Mouse (Mus musculus): ENCODE measurements around the gene Ecsit. TPM values are rescaled to one million over a fixed set of nuclear protein-coding genes. Genes with fewer than 3 reads are reported as not detected.
"Not testable (repeated sequence)": the region's sequence is repeated elsewhere in the genome, so short reads cannot be mapped to it uniquely, and the experiment has no call there.

Gene Ecsit
- polyA plus RNA-seq, 1 experiment from 2014 or later, result 10.0 TPM

- Histone ChIP-seq H3K27ac (no peak overlapping the region), H3K4me3 (ENCODE audit: inconsistent target) (peak overlapping the region; percentile 80; the same call in 1 of the 2 replicates)
- WGBS (ENCODE audit: missing documents), result 95% methylated on average over 4 of the region's 4 CpGs
These were observed 30.4 kb upstream of the Ecsit start for GRCm38 (mm10) chr9:22115635-22116034.

GRCm38 (mm10) chr9:22108194-22108593 lies 23.0 kb upstream of the Ecsit start:
- H3K79me2 ChIP-seq (ENCODE audit: inconsistent target), result no peaks in the 10 kb centered on the region
- WGBS (ENCODE audit: missing documents), result 97% methylated on average over 8 of the region's 9 CpGs
- no peak overlapping the region for H3K4me3 ChIP-seq (ENCODE audit: inconsistent target)
- no peak overlapping the region for H3K27ac ChIP-seq
- H3K36me3 ChIP-seq (ENCODE audit: inconsistent target), result peaks cover 20% of the 10 kb centered on the region

More at GRCm38 (mm10) chr9:22115635-22116034, 30.4 kb upstream of the Ecsit start:
- peaks cover 28% of the 10 kb centered on the region for H3K36me3 ChIP-seq (ENCODE audit: inconsistent target)
- peaks cover 31% of the 10 kb centered on the region for H3K79me2 ChIP-seq (ENCODE audit: inconsistent target)

- 14% methylated on average over 16 of the region's 18 CpGs for WGBS (ENCODE audit: missing documents)
- Histone ChIP-seq H3K4me3 (ENCODE audit: inconsistent target) (no peak overlapping the region), H3K79me2 (ENCODE audit: inconsistent target) (no peaks in the 10 kb centered on the region), H3K36me3 (ENCODE audit: inconsistent target) (no peaks in the 10 kb centered on the region), H3K27ac (no peak overlapping the region)
These were observed 14.7 kb upstream of the Ecsit start for GRCm38 (mm10) chr9:22099922-22100321.

- Histone ChIP-seq H3K36me3 (ENCODE audit: inconsistent target) (no peaks in the 10 kb centered on the region), H3K27ac (no peak within 1 kb of the TSS), H3K79me2 (ENCODE audit: inconsistent target) (no peaks in the 10 kb centered on the region), H3K4me3 (ENCODE audit: inconsistent target) (no peak within 1 kb of the TSS)
- 23% methylated on average over 14 of the region's 14 CpGs for WGBS (ENCODE audit: missing documents)
These were observed 13.9 kb upstream of the Ecsit start, which contains the start of gene Cnn1 for GRCm38 (mm10) chr9:22098993-22099696. TSS of gene Cnn1 (plus strand) at chr9:22099216.

GRCm38 (mm10) chr9:22095854-22096307 lies 10.6 kb upstream of the Ecsit start:
- no peak overlapping the region for H3K27ac ChIP-seq
- no peaks in the 10 kb centered on the region for H3K36me3 ChIP-seq (ENCODE audit: inconsistent target)
- 2% methylated on average over 24 of the region's 24 CpGs for WGBS (ENCODE audit: missing documents)
- H3K79me2 ChIP-seq (ENCODE audit: inconsistent target), result no peaks in the 10 kb centered on the region
- H3K4me3 ChIP-seq (ENCODE audit: inconsistent target), result no peak overlapping the region

GRCm38 (mm10) chr9:22092746-22093145 lies 7.5 kb upstream of the Ecsit start:
- Histone ChIP-seq H3K79me2 (ENCODE audit: inconsistent target) (no peaks in the 10 kb centered on the region), H3K36me3 (ENCODE audit: inconsistent target) (no peaks in the 10 kb centered on the region), H3K27ac (no peak overlapping the region), H3K4me3 (ENCODE audit: inconsistent target) (no peak overlapping the region)
- WGBS (ENCODE audit: missing documents), result 83% methylated on average over 6 of the region's 6 CpGs

GRCm38 (mm10) chr9:22089986-22090385 lies 4.7 kb upstream of the Ecsit start:
- H3K27ac ChIP-seq, result no peak overlapping the region
- no peak overlapping the region for H3K4me3 ChIP-seq (ENCODE audit: inconsistent target)
- no peaks in the 10 kb centered on the region for H3K79me2 ChIP-seq (ENCODE audit: inconsistent target)
- H3K36me3 ChIP-seq (ENCODE audit: inconsistent target), result no peaks in the 10 kb centered on the region
- WGBS (ENCODE audit: missing documents), result 90% methylated on average over 7 of the region's 7 CpGs

GRCm38 (mm10) chr9:22089281-22089680 lies 4.0 kb upstream of the Ecsit start:
- Histone ChIP-seq H3K27ac (no peak overlapping the region), H3K36me3 (ENCODE audit: inconsistent target) (no peaks in the 10 kb centered on the region), H3K79me2 (ENCODE audit: inconsistent target) (no peaks in the 10 kb centered on the region), H3K4me3 (ENCODE audit: inconsistent target) (no peak overlapping the region)
- 96% methylated on average over 7 of the region's 7 CpGs for WGBS (ENCODE audit: missing documents)

- WGBS (ENCODE audit: missing documents), result 85% methylated on average over 2 of the region's 2 CpGs
- no peak overlapping the region for H3K27ac ChIP-seq
- H3K79me2 ChIP-seq (ENCODE audit: inconsistent target), result no peaks in the 10 kb centered on the region
- no peak overlapping the region for H3K4me3 ChIP-seq (ENCODE audit: inconsistent target)
- H3K36me3 ChIP-seq (ENCODE audit: inconsistent target), result no peaks in the 10 kb centered on the region
These were observed 1.9 kb upstream of the Ecsit start for GRCm38 (mm10) chr9:22087034-22087618.

- H3K27ac ChIP-seq, result no peak overlapping the region; the same call in 1 of the 2 replicates
- no peaks in the 10 kb centered on the region for H3K79me2 ChIP-seq (ENCODE audit: inconsistent target)
- no peaks in the 10 kb centered on the region for H3K36me3 ChIP-seq (ENCODE audit: inconsistent target)
- H3K4me3 ChIP-seq (ENCODE audit: inconsistent target), result peak overlapping the region; percentile 86
- 92% methylated on average over 6 of the region's 6 CpGs for WGBS (ENCODE audit: missing documents)
These were observed 774 bp upstream of the Ecsit start for GRCm38 (mm10) chr9:22086012-22086411.

GRCm38 (mm10) chr9:22084667-22085021 lies 594 bp downstream of the Ecsit start:
- Histone ChIP-seq H3K4me3 (ENCODE audit: inconsistent target) (peak overlapping the region; percentile 86), H3K27ac (peak overlapping the region; percentile 33), H3K36me3 (ENCODE audit: inconsistent target) (no peaks in the 10 kb centered on the region), H3K79me2 (ENCODE audit: inconsistent target) (no peaks in the 10 kb centered on the region)
- 31% methylated on average over 4 of the region's 4 CpGs for WGBS (ENCODE audit: missing documents)

- over 99% methylated on average over 23 of the region's 23 CpGs for WGBS (ENCODE audit: missing documents)
- Histone ChIP-seq H3K4me3 (ENCODE audit: inconsistent target) (no peak overlapping the region), H3K79me2 (ENCODE audit: inconsistent target) (no peaks in the 10 kb centered on the region), H3K27ac (no peak overlapping the region), H3K36me3 (ENCODE audit: inconsistent target) (0 out of 2 replicates have a peak, but pooled peaks cover 6% of the 10 kb centered on the region)
These were observed 9.0 kb downstream of the Ecsit start for GRCm38 (mm10) chr9:22076223-22076622.

- H3K27ac ChIP-seq; H3K36me3 ChIP-seq (ENCODE audit: inconsistent target); H3K79me2 ChIP-seq (ENCODE audit: inconsistent target); H3K4me3 ChIP-seq (ENCODE audit: inconsistent target): not testable (repeated sequence)
- 84% methylated on average over 3 of the region's 5 CpGs for WGBS (ENCODE audit: missing documents)
These were observed 9.5 kb downstream of the Ecsit start for GRCm38 (mm10) chr9:22075778-22076177.

GRCm38 (mm10) chr9:22072276-22072675 lies 13.0 kb downstream of the Ecsit start:
- Histone ChIP-seq H3K79me2 (ENCODE audit: inconsistent target) (no peaks in the 10 kb centered on the region), H3K36me3 (ENCODE audit: inconsistent target) (0 out of 2 replicates have a peak, but pooled peaks cover 6% of the 10 kb centered on the region), H3K4me3 (ENCODE audit: inconsistent target) (no peak overlapping the region), H3K27ac (no peak overlapping the region)
- 100% methylated on average over 4 of the region's 4 CpGs for WGBS (ENCODE audit: missing documents)

GRCm38 (mm10) chr9:22070791-22071573 lies 14.3 kb downstream of the Ecsit start, which contains the start of the genes Gm49318 and Zfp653:
TSS of gene Gm49318 (minus strand) at chr9:22071259.
TSS of gene Zfp653 (minus strand) at chr9:22071376.
- peak within 1 kb of the TSS; percentile 36 for H3K27ac ChIP-seq
- no peaks in the 10 kb centered on the region for H3K79me2 ChIP-seq (ENCODE audit: inconsistent target)
- peak within 1 kb of the TSS; percentile 53 for H3K4me3 ChIP-seq (ENCODE audit: inconsistent target)
- H3K36me3 ChIP-seq (ENCODE audit: inconsistent target), result 0 out of 2 replicates have a peak, but pooled peaks cover under 1% of the 10 kb centered on the region
- WGBS (ENCODE audit: missing documents), result 0% methylated on average over 70 of the region's 87 CpGs
